Mouse (Mus musculus) liver, embryonic 16.5 days (tissue): ENCODE measurements around the gene Sdad1. TPM values are rescaled to one million over a fixed set of nuclear protein-coding genes. Genes with fewer than 3 reads are reported as not detected.

Experiments
- ATAC-seq: fragments of 200-750 bp; cut with Nextera tagmentation; 2 replicates; pipeline ENCODE4 v1.8.0; 2017; ENCODE audit warnings: low read depth, mild to moderate bottlenecking, moderate number of reproducible peaks, moderate library complexity
- H3K27ac ChIP-seq: fragments of 300-500 bp; sonication (generic); 2 replicates; pipeline ENCODE4 v1.5.1; 2014; ENCODE audit warnings: mild to moderate bottlenecking, low read length
- H3K27me3 ChIP-seq: fragments of 300-500 bp; sonication (generic); 2 replicates; pipeline ENCODE4 v1.6.1; 2014; ENCODE audit warnings: low read depth, low read length, mixed read lengths; ENCODE audit not compliant: control insufficient read depth, insufficient read depth
- H3K36me3 ChIP-seq: fragments of 300-500 bp; sonication (generic); 2 replicates; pipeline ENCODE4 v1.6.1; 2014; ENCODE audit warnings: mild to moderate bottlenecking; ENCODE audit not compliant: control insufficient read depth, insufficient read depth
- H3K4me1 ChIP-seq: fragments of 300-500 bp; sonication (generic); 2 replicates; pipeline ENCODE4 v1.6.1; 2014; ENCODE audit warnings: low read depth, low read length, mixed read lengths; ENCODE audit not compliant: control insufficient read depth
- H3K4me2 ChIP-seq: fragments of 300-500 bp; sonication (generic); 2 replicates; pipeline ENCODE4 v1.6.1; 2014; ENCODE audit warnings: low read depth, low read length, mixed read lengths
- H3K4me3 ChIP-seq: fragments of 300-500 bp; sonication (generic); 2 replicates; pipeline ENCODE4 v1.5.1; 2014; ENCODE audit warnings: low read depth, mild to moderate bottlenecking, low read length
- H3K9ac ChIP-seq: fragments of 300-500 bp; sonication (generic); 2 replicates; pipeline ENCODE4 v1.6.1; 2014; ENCODE audit warnings: low read depth, low read length
- H3K9me3 ChIP-seq: fragments of 300-500 bp; sonication (generic); replicated peaks from 2 replicates; pipeline ENCODE4 v1.6.1; 2016; ENCODE audit warnings: low read length; ENCODE audit not compliant: control insufficient read depth
- WGBS: fragments of 180-500 bp; shearing (Covaris S2); extraction: QIAGEN DNeasy Blood & Tissue Kit; methylation state at CpG from one replicate; pipeline ENCODE4 v1.1.7; 2014; ENCODE audit not compliant: insufficient replicate concordance; 5-methylcytosine and 5-hydroxymethylcytosine counted together
- polyA plus RNA-seq: library from polyadenylated mRNA; unstranded; fragments of >200 nt; fragmentation: Nextera tagmentation; extraction: Ambion mirVana; gene quantifications from 2 replicates; pipeline ENCODE4 v1.2.1, GENCODE M21; 2015

The Sdad1 gene
- polyA plus RNA-seq, 1 experiment from 2014 or later, result 15.0 TPM

GRCm38 (mm10) chr5:92239333-92240232 lies 70.7 kb downstream of the Sdad1 start:
- no peak overlapping the region for H3K9ac ChIP-seq

GRCm38 (mm10) chr5:92234939-92235557 lies 75.2 kb downstream of the Sdad1 start:
- no peak overlapping the region for H3K4me3 ChIP-seq
- H3K4me1 ChIP-seq, result no peaks in the 10 kb centered on the region
- H3K27ac ChIP-seq, result no peak overlapping the region
- H3K36me3 ChIP-seq, result no peaks in the 10 kb centered on the region
- no peak for ATAC-seq
- 8% methylated on average over 5 of the region's 5 CpGs for WGBS
- H3K4me2 ChIP-seq, result no peak overlapping the region
- peaks cover 4% of the 10 kb centered on the region; the same call in 1 of the 2 replicates for H3K27me3 ChIP-seq
- H3K9ac ChIP-seq, result no peak overlapping the region
- H3K9me3 ChIP-seq, result no peaks in the 10 kb centered on the region

More at GRCm38 (mm10) chr5:92239333-92240232, 70.7 kb downstream of the Sdad1 start:
- no peak for ATAC-seq
- Histone ChIP-seq H3K4me1 (no peaks in the 10 kb centered on the region), H3K27ac (no peak overlapping the region), H3K4me2 (no peak overlapping the region), H3K4me3 (no peak overlapping the region), H3K36me3 (no peaks in the 10 kb centered on the region), H3K27me3 (no peaks in the 10 kb centered on the region), H3K9me3 (no peaks in the 10 kb centered on the region)
- 36% methylated on average over 29 of the region's 29 CpGs for WGBS

Other genes starting within 250 kb of the Sdad1 start
- gene G3bp2, start 226.8 kb downstream of the Sdad1 start, polyA plus RNA-seq, result 40.0 and 40.4 TPM in 2 replicates
- gene Uso1, start 172.5 kb downstream of the Sdad1 start, polyA plus RNA-seq, result 19.3 and 19.4 TPM in 2 replicates
- gene U90926, start 95.1 kb downstream of the Sdad1 start, polyA plus RNA-seq, result not detected in 2 replicates
- not detected in 2 replicates for gene Ppef2, start 54.2 kb downstream of the Sdad1 start, polyA plus RNA-seq
- 5.5 and 6.4 TPM in 2 replicates for gene Naaa, start 32.3 kb downstream of the Sdad1 start, polyA plus RNA-seq
- 0.20 TPM in 1 of 2 replicates, not detected in the other for gene Cxcl9, start 17.6 kb upstream of the Sdad1 start, polyA plus RNA-seq
- 0.74 and 0.93 TPM in 2 replicates for gene Art3, start 21.3 kb upstream of the Sdad1 start, polyA plus RNA-seq
- 3.5 and 3.8 TPM in 2 replicates for gene Cxcl10, start 38.4 kb upstream of the Sdad1 start, polyA plus RNA-seq
- gene Nup54, start 124.7 kb upstream of the Sdad1 start, polyA plus RNA-seq, result 23.0 and 28.0 TPM in 2 replicates
- gene Scarb2, start 196.4 kb upstream of the Sdad1 start, polyA plus RNA-seq, result 7.8 and 8.0 TPM in 2 replicates
- 8.4 and 8.6 TPM in 2 replicates for gene Fam47e, start 244.6 kb upstream of the Sdad1 start, polyA plus RNA-seq